Mouse (Mus musculus) MEL (cell line): ENCODE data around the gene D430041D05Rik. TPM values are rescaled to one million over a fixed set of nuclear protein-coding genes. Genes with fewer than 3 reads are reported as not detected.

ENCODE experiments used
- DNase-seq: peaks from one replicate; pipeline ENCODE4 v3.0.0; 2011; ENCODE audit warnings: low read depth, low spot score
- H3K27ac ChIP-seq: 2 replicates; pipeline ENCODE4 v1.5.1; 2012; ENCODE audit warnings: low read depth, mild to moderate bottlenecking, control low read depth, low read length, moderate library complexity; ENCODE audit not compliant: control insufficient read depth
- H3K27me3 ChIP-seq, 2 experiments: fragments of 150-350 bp in 1 of 2; sonication (generic) in 1 of 2; 2 replicates each; pipeline ENCODE4 v1.6.1; 2012; ENCODE audit warnings: low read length in 2 of 2, mild to moderate bottlenecking in 2 of 2, improper control_type of control experiment in 1 of 2, moderate library complexity in 1 of 2; ENCODE audit not compliant: insufficient read depth in 2 of 2, control insufficient read depth in 1 of 2
- H3K36me3 ChIP-seq, 2 experiments: 2 replicates each; pipeline ENCODE4 v1.6.1; 2012 to 2014; ENCODE audit warnings: low read length in 2 of 2, improper control_type of control experiment in 1 of 2, inconsistent platforms in 1 of 2, mild to moderate bottlenecking in 1 of 2; ENCODE audit not compliant: insufficient read depth in 2 of 2, control insufficient read depth in 1 of 2
- H3K4me1 ChIP-seq, 2 experiments: fragments of 150-350 bp in 1 of 2; sonication (generic) in 1 of 2; 2 replicates each; pipeline ENCODE4 v1.6.1; 2012; ENCODE audit warnings: low read length in 2 of 2, improper control_type of control experiment in 1 of 2, mild to moderate bottlenecking in 1 of 2; ENCODE audit not compliant: insufficient read depth in 2 of 2, control insufficient read depth in 1 of 2
- H3K4me3 ChIP-seq, 2 experiments: fragments of 150-350 bp in 1 of 2; sonication (generic) in 1 of 2; 2 replicates each; pipeline ENCODE4 v1.5.1; 2012; ENCODE audit warnings: low read depth in 2 of 2, low read length in 2 of 2, mild to moderate bottlenecking in 2 of 2, moderate library complexity in 2 of 2, control low read depth in 1 of 2, improper control_type of control experiment in 1 of 2; ENCODE audit not compliant: control insufficient read depth in 1 of 2, insufficient read depth in 1 of 2
- H3K79me2 ChIP-seq: 2 replicates; pipeline ENCODE4 v1.6.1; 2012; ENCODE audit warnings: mild to moderate bottlenecking, low read length, moderate library complexity; ENCODE audit not compliant: control insufficient read depth, poor library complexity, insufficient read depth
- H3K9ac ChIP-seq: 2 replicates; pipeline ENCODE4 v1.6.1; 2012; ENCODE audit warnings: low read depth, mild to moderate bottlenecking, control low read depth, low read length, moderate library complexity; ENCODE audit not compliant: control insufficient read depth, poor library complexity, severe bottlenecking
- H3K9me3 ChIP-seq: fragments of 150-350 bp; sonication (generic); replicated peaks from 2 replicates; pipeline ENCODE4 v1.6.1; 2012; ENCODE audit warnings: mild to moderate bottlenecking, low read length, improper control_type of control experiment, moderate library complexity; ENCODE audit not compliant: insufficient read depth
- CHD1 ChIP-seq: IDR thresholded peaks from 2 replicates; pipeline ENCODE4 v1.6.1; 2012; ENCODE audit warnings: low read depth, mild to moderate bottlenecking, inconsistent platforms, low read length, improper control_type of control experiment
- CHD2 ChIP-seq: IDR thresholded peaks from 2 replicates; pipeline ENCODE4 v1.6.1; 2011; ENCODE audit warnings: low read length, improper control_type of control experiment
- CTCF ChIP-seq, 3 experiments: IDR thresholded peaks in 2 of 3; conservative IDR thresholded peaks in 1 of 3; 2 replicates each; pipeline ENCODE4 v1.5.1; 2011 to 2012; ENCODE audit warnings: low read length in 3 of 3, low read depth in 2 of 3, mild to moderate bottlenecking in 2 of 3, improper control_type of control experiment in 1 of 3, inconsistent platforms in 1 of 3, mixed read lengths in 1 of 3, moderate library complexity in 1 of 3; ENCODE audit not compliant: control insufficient read depth in 1 of 3, insufficient read depth in 1 of 3, poor library complexity in 1 of 3, severe bottlenecking in 1 of 3
- HCFC1 ChIP-seq: IDR thresholded peaks from 2 replicates; pipeline ENCODE4 v1.6.1; 2012; ENCODE audit warnings: low read depth, mild to moderate bottlenecking, inconsistent platforms, low read length, improper control_type of control experiment, moderate library complexity
- JUND ChIP-seq: IDR thresholded peaks from 2 replicates; pipeline ENCODE4 v1.6.1; 2011; ENCODE audit warnings: low read depth, mild to moderate bottlenecking, improper control_type of control experiment, low read length
- KAT2A ChIP-seq: conservative IDR thresholded peaks from 2 replicates; pipeline ENCODE4 v1.6.1; 2012; ENCODE audit warnings: low read depth, low read length, improper control_type of control experiment, inconsistent platforms
- MAZ ChIP-seq: IDR thresholded peaks from 2 replicates; pipeline ENCODE4 v1.6.1; 2012; ENCODE audit warnings: low read depth, mild to moderate bottlenecking, inconsistent platforms, low read length, improper control_type of control experiment
- MEF2A ChIP-seq: IDR thresholded peaks from 2 replicates; pipeline ENCODE4 v1.6.1; 2014; ENCODE audit warnings: low read depth, mild to moderate bottlenecking, inconsistent platforms, low read length, improper control_type of control experiment; ENCODE audit not compliant: poor library complexity, insufficient replicate concordance, severe bottlenecking; ENCODE audit errors: extremely low read depth
- MYB ChIP-seq: IDR thresholded peaks from 2 replicates; pipeline ENCODE4 v1.6.1; 2011; ENCODE audit warnings: mild to moderate bottlenecking, low read depth, low read length, improper control_type of control experiment
- MYC ChIP-seq: IDR thresholded peaks from 2 replicates; pipeline ENCODE4 v1.6.1; 2011; ENCODE audit warnings: low read depth, mild to moderate bottlenecking, low read length, improper control_type of control experiment, moderate library complexity
- NRF1 ChIP-seq: IDR thresholded peaks from 2 replicates; pipeline ENCODE4 v1.6.1; 2014; ENCODE audit warnings: low read depth, mild to moderate bottlenecking, inconsistent platforms, low read length, improper control_type of control experiment, moderate library complexity; ENCODE audit not compliant: poor library complexity, insufficient read depth, severe bottlenecking
- SMC3 ChIP-seq: IDR thresholded peaks from 2 replicates; pipeline ENCODE4 v1.6.1; 2011; ENCODE audit warnings: low read depth, low read length, improper control_type of control experiment
- UBTF ChIP-seq: IDR thresholded peaks from 2 replicates; pipeline ENCODE4 v1.6.1; 2012; ENCODE audit warnings: low read depth, mild to moderate bottlenecking, inconsistent platforms, low read length, improper control_type of control experiment, moderate library complexity, borderline replicate concordance; ENCODE audit not compliant: insufficient read depth
- USF2 ChIP-seq, 2 experiments: IDR thresholded peaks; 2 replicates each; pipeline ENCODE4 v1.6.1; 2011 to 2012; ENCODE audit warnings: improper control_type of control experiment in 2 of 2, low read length in 2 of 2, borderline replicate concordance in 1 of 2, inconsistent platforms in 1 of 2, low read depth in 1 of 2, mild to moderate bottlenecking in 1 of 2; ENCODE audit not compliant: insufficient read depth in 1 of 2
- ZC3H11A ChIP-seq: IDR thresholded peaks from 2 replicates; pipeline ENCODE4 v1.6.1; 2012; ENCODE audit warnings: low read depth, mild to moderate bottlenecking, inconsistent platforms, low read length, improper control_type of control experiment
- polyA plus RNA-seq, 2 experiments: library from polyadenylated mRNA; stranded (reverse) in 1 of 2; unstranded in 1 of 2; fragments of >175 nt in 1 of 2; fragments of >200 nt in 1 of 2; gene quantifications; 2 replicates each; pipeline versions ENCODE4 v1.2.1 to v1.2.4; 2012; ENCODE audit warnings: low replicate concordance in 2 of 2, low read depth in 1 of 2; ENCODE audit not compliant: insufficient read length in 2 of 2, insufficient read depth in 1 of 2, missing spikeins in 1 of 2
- total RNA-seq: library from RNA; depleted of rRNA; stranded (reverse); fragments of 300-350 nt; gene quantifications from 2 replicates; pipeline ENCODE4 v1.2.3, GENCODE M21; 2012

The D430041D05Rik gene
- total and polyA plus RNA-seq, 3 experiments: 0.46 to 1.1 TPM; not detected in 1

- Histone ChIP-seq H3K4me3 (no peak overlapping the region), H3K27ac (no peak overlapping the region), H3K9me3 (no peaks in the 10 kb centered on the region), H3K27me3 (peaks cover 10% of the 10 kb centered on the region in 2 experiments), H3K4me1 (no peaks in the 10 kb centered on the region), H3K36me3 (no peaks in the 10 kb centered on the region), H3K9ac (no peak overlapping the region), H3K79me2 (no peaks in the 10 kb centered on the region)
- DNase-seq: no peak
- TF ChIP-seq JUND: no peak
- no peak for TF ChIP-seq CTCF (IDR thresholded peaks at IDR 0.05 in 2 of 3, conservative IDR thresholded peaks at IDR 0.05 in 1 of 3; ENCODE audit: control insufficient read depth in 1 of 3, insufficient read depth in 1 of 3, low read depth in 2 of 3, low read length in 3 of 3, poor library complexity in 1 of 3, severe bottlenecking in 1 of 3)
- TF ChIP-seq NRF1: no peak
Measured at GRCm38 (mm10) chr2:104354117-104354516, 56.7 kb downstream of the D430041D05Rik start.

DNA sequence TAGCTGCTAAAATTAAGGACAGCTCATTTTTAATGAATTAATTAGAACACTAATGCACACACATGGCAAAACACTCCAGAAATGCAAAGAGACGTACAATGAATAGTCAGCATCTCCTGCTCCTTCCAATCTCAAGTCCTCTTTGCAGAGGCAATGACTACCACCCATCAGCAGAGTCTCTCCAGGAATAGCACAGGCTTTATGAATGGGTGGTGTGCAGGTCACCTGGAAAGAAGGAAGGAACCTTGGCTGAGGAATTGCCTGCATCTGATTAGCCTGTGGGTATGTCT is 58.7 kb downstream of the D430041D05Rik start:
- H3K27me3 ChIP-seq: peaks cover 5 to 10% of the 10 kb centered on the region in 2 experiments
- H3K9ac ChIP-seq: no peak overlapping the region
- DNase-seq: no peak
- no peaks in the 10 kb centered on the region for H3K4me1 ChIP-seq
- H3K4me3 ChIP-seq: no peak overlapping the region
- no peak overlapping the region for H3K27ac ChIP-seq
- no peaks in the 10 kb centered on the region for H3K79me2 ChIP-seq
- H3K36me3 ChIP-seq: no peaks in the 10 kb centered on the region
- TF ChIP-seq MYC (no peak), CHD1 (no peak), KAT2A (no peak)
- no peaks in the 10 kb centered on the region for H3K9me3 ChIP-seq

GRCm38 (mm10) chr2:104351415-104352203 is 59.2 kb downstream of the D430041D05Rik start:
- Histone ChIP-seq H3K4me1 (no peaks in the 10 kb centered on the region), H3K4me3 (no peak overlapping the region), H3K9me3 (no peaks in the 10 kb centered on the region), H3K9ac (no peak overlapping the region), H3K36me3 (no peaks in the 10 kb centered on the region), H3K27me3 (peaks cover 5 to 10% of the 10 kb centered on the region in 2 experiments), H3K79me2 (no peaks in the 10 kb centered on the region)
- no peak for DNase-seq
- TF ChIP-seq JUND: no peak
- TF ChIP-seq, all 39 proteins: peak for 0
- no peak overlapping the region for H3K27ac ChIP-seq

- H3K4me1 ChIP-seq: no peaks in the 10 kb centered on the region
- no peak overlapping the region for H3K4me3 ChIP-seq
- peaks cover 8% of the 10 kb centered on the region in 2 experiments for H3K27me3 ChIP-seq
- H3K79me2 ChIP-seq: no peaks in the 10 kb centered on the region
- H3K27ac ChIP-seq: no peak overlapping the region
- H3K9ac ChIP-seq: no peak overlapping the region
- no peak for DNase-seq
- no peaks in the 10 kb centered on the region for H3K36me3 ChIP-seq
- H3K9me3 ChIP-seq: no peaks in the 10 kb centered on the region
- TF ChIP-seq UBTF: no peak
- TF ChIP-seq MEF2A: no peak
- no peak for TF ChIP-seq SMC3
- no peak for TF ChIP-seq MYB
- no peak for TF ChIP-seq MAZ
- no peak for TF ChIP-seq USF2 (IDR thresholded peaks at IDR 0.05; ENCODE audit: borderline replicate concordance in 1 of 2, insufficient read depth in 1 of 2, low read depth in 1 of 2, low read length in 2 of 2)
- no peak for TF ChIP-seq CHD2
- TF ChIP-seq ZC3H11A: no peak
- TF ChIP-seq HCFC1: no peak
Measured at GRCm38 (mm10) chr2:104337619-104338018, 73.2 kb downstream of the D430041D05Rik start.
